Mouse (Mus musculus): ENCODE results near the gene Gfap. TPM values are rescaled to one million over a fixed set of nuclear protein-coding genes. Genes with fewer than 3 reads are reported as not detected.

Gfap gene
- polyA plus RNA-seq, 1 experiment from 2014 or later, result 0.37 TPM

- Histone ChIP-seq H3K4me3 (peak overlapping the region; percentile 71), H3K36me3 (peaks cover 8% of the 10 kb centered on the region; the same call in 1 of the 2 replicates), H3K9ac (peak overlapping the region; percentile 59), H3K4me1 (peaks cover 32% of the 10 kb centered on the region), H3K27me3 (no peaks in the 10 kb centered on the region), H3K27ac (peak overlapping the region; percentile 95), H3K9me3 (no peaks in the 10 kb centered on the region), H3K4me2 (peak overlapping the region; percentile 57)
- ATAC-seq (ENCODE audit: borderline replicate concordance, extremely low read depth, low FRiP score, low TSS enrichment), result peak; percentile 28; the same call in 1 of the 2 replicates
- 3% methylated on average over 10 of the region's 10 CpGs for WGBS
Measured at GRCm38 (mm10) chr11:102925351-102925717, 24.6 kb upstream of the Gfap start.

DNA sequence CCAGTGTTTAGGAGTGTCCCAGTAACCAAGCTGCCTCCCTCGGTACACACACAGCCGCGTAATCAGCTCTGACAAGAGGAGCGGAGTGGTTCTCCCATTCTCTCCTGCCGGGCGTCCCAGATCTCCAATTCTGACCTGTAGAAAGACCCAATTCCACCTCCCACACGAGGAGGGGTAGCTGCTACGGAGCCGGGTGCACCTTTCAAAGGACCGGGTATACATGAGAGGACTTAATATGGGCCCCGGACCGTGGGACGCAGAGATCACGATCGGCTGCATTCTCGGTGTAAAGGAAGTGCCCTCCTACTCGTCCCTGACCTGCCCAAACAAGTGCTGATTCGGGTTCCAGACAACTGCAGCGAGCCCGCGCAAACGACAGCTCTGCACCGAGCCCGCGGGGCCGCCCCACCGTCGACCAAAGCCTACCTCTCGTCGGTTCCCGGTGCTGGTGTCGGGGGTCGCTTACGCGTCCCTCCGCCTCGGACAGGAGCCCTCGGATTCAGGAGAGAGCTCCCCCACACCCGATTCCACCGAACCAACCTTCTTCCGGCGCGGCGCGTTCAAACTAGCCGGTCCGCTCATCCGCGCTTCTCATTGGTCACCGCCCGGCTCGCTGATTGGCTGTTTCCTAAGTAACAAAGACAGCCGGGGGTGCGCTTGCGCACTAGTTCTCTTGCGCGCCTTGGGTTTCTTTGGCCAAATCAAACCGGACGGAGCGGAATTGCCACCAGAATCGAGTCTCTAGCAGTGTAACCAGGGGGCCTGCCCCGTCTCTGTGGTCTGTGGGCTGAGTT, 24.0 kb upstream of the Gfap start, which contains the start of gene Kif18b:
Gene Kif18b (minus strand): TSS at position 568 of the 794 bp plus-strand sequence.
- Histone ChIP-seq H3K9me3 (no peaks in the 10 kb centered on the region), H3K27ac (peak within 1 kb of the TSS; percentile 95), H3K27me3 (no peaks in the 10 kb centered on the region), H3K4me2 (peak within 1 kb of the TSS; percentile 63), H3K36me3 (peaks cover 8% of the 10 kb centered on the region; the same call in 1 of the 2 replicates), H3K4me1 (peaks cover 32% of the 10 kb centered on the region), H3K4me3 (peak within 1 kb of the TSS; percentile 71), H3K9ac (peak within 1 kb of the TSS; percentile 65)
- WGBS, result under 1% methylated on average over 62 of the region's 62 CpGs
- peak; percentile 96 for ATAC-seq (ENCODE audit: borderline replicate concordance, extremely low read depth, low FRiP score, low TSS enrichment)

DNA sequence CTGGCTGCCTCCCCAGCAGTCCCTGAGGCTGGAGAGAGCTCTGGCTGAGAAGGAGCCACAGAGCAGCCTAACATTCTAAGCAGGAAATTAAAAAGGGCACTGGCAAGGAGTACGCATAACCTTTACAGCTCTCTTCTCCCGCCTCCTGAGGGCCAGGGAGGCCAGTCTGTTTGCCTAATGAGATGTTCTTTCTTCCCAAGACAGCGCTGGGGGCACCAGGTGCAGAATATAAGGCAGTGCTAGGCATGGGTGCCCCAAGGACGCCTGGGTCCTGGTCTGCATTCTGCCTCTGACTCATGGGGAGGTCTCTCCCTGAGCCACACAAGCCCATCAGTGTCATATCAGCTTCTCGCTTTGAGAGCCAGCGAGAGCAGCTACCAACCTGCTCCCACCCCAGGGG, 20.8 kb upstream of the Gfap start:
- Histone ChIP-seq H3K4me2 (no peak overlapping the region), H3K27ac (no peak overlapping the region), H3K4me1 (peaks cover 32% of the 10 kb centered on the region), H3K27me3 (no peaks in the 10 kb centered on the region), H3K9ac (no peak overlapping the region), H3K4me3 (no peak overlapping the region), H3K9me3 (no peaks in the 10 kb centered on the region), H3K36me3 (peaks cover 8% of the 10 kb centered on the region; the same call in 1 of the 2 replicates)
- 82% methylated on average over 6 of the region's 6 CpGs for WGBS
- ATAC-seq (ENCODE audit: borderline replicate concordance, extremely low read depth, low FRiP score, low TSS enrichment), result no peak

GRCm38 (mm10) chr11:102918077-102918476, 17.4 kb upstream of the Gfap start:
- no peaks in the 10 kb centered on the region for H3K9me3 ChIP-seq
- H3K36me3 ChIP-seq, result peaks cover 37% of the 10 kb centered on the region
- no peaks in the 10 kb centered on the region for H3K27me3 ChIP-seq
- H3K4me3 ChIP-seq, result no peak overlapping the region
- 85% methylated on average over 4 of the region's 4 CpGs for WGBS
- H3K27ac ChIP-seq, result no peak overlapping the region
- no peak for ATAC-seq (ENCODE audit: borderline replicate concordance, extremely low read depth, low FRiP score, low TSS enrichment)
- H3K9ac ChIP-seq, result no peak overlapping the region
- peaks cover 17% of the 10 kb centered on the region for H3K4me1 ChIP-seq
- H3K4me2 ChIP-seq, result no peak overlapping the region

- Histone ChIP-seq H3K4me3 (no peak overlapping the region), H3K4me1 (no peaks in the 10 kb centered on the region), H3K9ac (no peak overlapping the region), H3K27ac (no peak overlapping the region), H3K9me3 (no peaks in the 10 kb centered on the region), H3K36me3 (peaks cover 53% of the 10 kb centered on the region), H3K4me2 (no peak overlapping the region), H3K27me3 (no peaks in the 10 kb centered on the region)
- 84% methylated on average over 9 of the region's 9 CpGs for WGBS
- ATAC-seq (ENCODE audit: borderline replicate concordance, extremely low read depth, low FRiP score, low TSS enrichment), result no peak
Measured at GRCm38 (mm10) chr11:102915380-102915779, 14.7 kb upstream of the Gfap start.

DNA sequence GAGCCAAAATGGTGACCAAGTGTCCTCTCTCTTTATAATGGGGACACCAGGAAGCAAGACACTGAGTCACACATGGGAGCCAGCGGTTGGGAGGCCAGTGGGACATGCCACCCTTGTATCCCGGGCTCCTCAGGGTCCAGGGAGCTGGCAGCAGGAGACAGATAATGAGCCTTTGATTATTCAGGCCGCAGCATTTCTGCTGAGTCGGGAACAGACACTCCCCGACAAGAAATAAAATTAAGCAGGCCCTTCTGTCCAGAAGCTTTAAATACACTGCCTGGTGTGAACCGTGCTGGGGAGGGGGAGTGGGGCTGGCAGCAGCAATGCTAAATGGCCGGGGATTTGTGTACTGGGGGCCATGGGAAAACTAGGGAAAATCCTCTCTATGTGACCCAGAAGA, 10.7 kb upstream of the Gfap start:
- Histone ChIP-seq H3K36me3 (peaks cover 93% of the 10 kb centered on the region), H3K9ac (no peak overlapping the region), H3K4me1 (no peaks in the 10 kb centered on the region), H3K4me3 (no peak overlapping the region), H3K27me3 (no peaks in the 10 kb centered on the region), H3K27ac (no peak overlapping the region), H3K9me3 (no peaks in the 10 kb centered on the region), H3K4me2 (no peak overlapping the region)
- no peak for ATAC-seq (ENCODE audit: borderline replicate concordance, extremely low read depth, low FRiP score, low TSS enrichment)
- WGBS, result 76% methylated on average over 7 of the region's 7 CpGs

DNA sequence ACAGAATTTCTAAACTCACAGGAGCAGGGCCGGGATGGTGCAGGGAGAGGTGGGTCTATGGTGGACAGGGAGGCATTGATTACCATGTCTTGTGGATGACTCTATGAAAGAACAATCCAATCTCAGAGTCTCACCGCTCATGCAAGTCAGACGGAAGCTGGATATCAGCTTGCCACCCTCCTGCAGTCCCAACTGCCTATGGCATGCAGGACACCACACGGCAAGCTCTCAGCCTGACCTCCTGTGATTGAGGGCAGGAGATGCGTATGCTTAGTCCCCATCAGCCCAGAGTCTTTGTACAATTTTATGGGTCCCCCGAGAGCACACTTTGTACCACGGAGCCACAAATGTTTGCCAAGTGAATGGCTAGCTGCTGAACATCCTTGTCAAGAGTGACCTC, 2.9 kb upstream of the Gfap start:
- Histone ChIP-seq H3K27ac (no peak overlapping the region), H3K36me3 (peaks cover 39% of the 10 kb centered on the region), H3K4me2 (no peak overlapping the region), H3K9me3 (no peaks in the 10 kb centered on the region), H3K27me3 (no peaks in the 10 kb centered on the region), H3K9ac (no peak overlapping the region), H3K4me1 (no peaks in the 10 kb centered on the region; the same call in 1 of the 2 replicates), H3K4me3 (no peak overlapping the region)
- WGBS, result 72% methylated on average over 7 of the region's 7 CpGs
- ATAC-seq (ENCODE audit: borderline replicate concordance, extremely low read depth, low FRiP score, low TSS enrichment), result no peak

DNA sequence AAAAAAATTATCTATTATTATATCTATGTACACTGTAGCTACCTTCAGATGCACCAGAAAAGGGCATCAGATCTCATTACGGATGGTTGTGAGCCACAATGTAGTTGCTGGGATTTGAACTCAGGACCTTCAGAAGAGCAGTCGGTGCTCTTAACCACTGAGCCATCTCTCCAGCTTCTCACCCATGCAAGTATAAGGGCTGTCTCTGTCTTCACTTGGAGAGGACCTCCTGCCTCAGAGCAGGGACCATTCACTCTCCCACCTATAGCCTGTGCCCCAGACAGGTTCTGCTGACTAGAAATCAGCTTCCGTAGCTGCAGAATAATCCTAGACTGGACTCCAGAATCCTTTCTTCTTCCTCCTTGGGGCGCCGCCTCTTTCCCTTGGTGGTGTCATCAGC, 1.4 kb upstream of the Gfap start:
- Histone ChIP-seq H3K36me3 (peaks cover 24% of the 10 kb centered on the region), H3K9me3 (no peaks in the 10 kb centered on the region), H3K4me3 (no peak overlapping the region), H3K27me3 (no peaks in the 10 kb centered on the region), H3K27ac (no peak overlapping the region), H3K9ac (no peak overlapping the region), H3K4me1 (no peaks in the 10 kb centered on the region; the same call in 1 of the 2 replicates), H3K4me2 (no peak overlapping the region)
- no peak for ATAC-seq (ENCODE audit: borderline replicate concordance, extremely low read depth, low FRiP score, low TSS enrichment)
- 75% methylated on average over 5 of the region's 5 CpGs for WGBS

DNA sequence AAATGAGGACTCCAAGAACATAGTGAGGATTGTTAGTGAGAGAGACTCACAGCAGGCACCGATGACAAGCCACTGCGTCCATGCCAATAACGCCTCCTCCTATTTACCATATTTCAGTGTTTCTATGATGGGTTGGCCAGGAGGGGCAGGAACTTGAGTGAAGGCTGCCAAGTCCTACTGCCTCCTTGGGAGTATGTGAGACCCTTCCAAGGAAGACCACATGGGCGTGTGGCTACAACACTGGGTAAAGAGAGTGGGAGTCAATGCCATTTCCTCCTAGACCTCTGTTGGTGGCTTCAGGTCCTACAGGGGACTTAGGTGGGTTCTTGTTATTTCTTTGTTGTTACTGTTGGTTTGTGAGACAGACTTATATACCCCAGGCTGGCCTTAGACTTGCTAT, 487 bp upstream of the Gfap start:
- Histone ChIP-seq H3K4me1 (no peaks in the 10 kb centered on the region; the same call in 1 of the 2 replicates), H3K27ac (no peak overlapping the region), H3K27me3 (peaks cover 5% of the 10 kb centered on the region), H3K4me2 (no peak overlapping the region), H3K9ac (no peak overlapping the region), H3K9me3 (no peaks in the 10 kb centered on the region), H3K4me3 (no peak overlapping the region), H3K36me3 (peaks cover 15% of the 10 kb centered on the region)
- peak; percentile 19; the same call in 1 of the 2 replicates for ATAC-seq (ENCODE audit: borderline replicate concordance, extremely low read depth, low FRiP score, low TSS enrichment)
- 54% methylated on average over 4 of the region's 4 CpGs for WGBS

GRCm38 (mm10) chr11:102898408-102898807, 2.3 kb downstream of the Gfap start:
- H3K27ac ChIP-seq, result no peak overlapping the region
- H3K27me3 ChIP-seq, result peaks cover 33% of the 10 kb centered on the region
- no peaks in the 10 kb centered on the region for H3K9me3 ChIP-seq
- 75% methylated on average over 9 of the region's 9 CpGs for WGBS
- H3K4me3 ChIP-seq, result no peak overlapping the region
- no peaks in the 10 kb centered on the region for H3K36me3 ChIP-seq
- H3K4me1 ChIP-seq, result peaks cover 1% of the 10 kb centered on the region; the same call in 1 of the 2 replicates
- no peak overlapping the region for H3K9ac ChIP-seq
- no peak overlapping the region for H3K4me2 ChIP-seq
- no peak for ATAC-seq (ENCODE audit: borderline replicate concordance, extremely low read depth, low FRiP score, low TSS enrichment)

DNA sequence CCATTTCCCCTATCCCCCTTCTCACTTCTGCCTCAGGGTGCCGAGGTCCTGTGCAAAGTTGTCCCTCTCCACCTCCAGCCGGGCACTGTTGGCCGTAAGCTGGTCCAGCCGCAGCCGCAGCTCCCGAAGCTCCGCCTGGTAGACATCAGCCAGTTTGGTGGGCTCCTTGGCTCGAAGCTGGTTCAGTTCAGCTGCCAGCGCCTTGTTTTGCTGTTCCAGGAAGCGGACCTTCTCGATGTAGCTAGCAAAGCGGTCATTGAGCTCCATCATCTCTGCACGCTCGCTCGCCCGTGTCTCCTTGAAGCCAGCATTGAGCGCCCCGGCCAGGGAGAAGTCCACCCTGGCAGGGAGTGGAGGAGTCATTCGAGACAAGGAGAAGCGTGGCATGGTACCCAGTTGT, 4.1 kb downstream of the Gfap start:
- H3K4me1 ChIP-seq, result peaks cover 8% of the 10 kb centered on the region
- no peaks in the 10 kb centered on the region for H3K9me3 ChIP-seq
- no peak overlapping the region for H3K27ac ChIP-seq
- no peak for ATAC-seq (ENCODE audit: borderline replicate concordance, extremely low read depth, low FRiP score, low TSS enrichment)
- no peak overlapping the region for H3K9ac ChIP-seq
- H3K36me3 ChIP-seq, result no peaks in the 10 kb centered on the region
- WGBS, result 69% methylated on average over 20 of the region's 20 CpGs
- peaks cover 47% of the 10 kb centered on the region for H3K27me3 ChIP-seq
- no peak overlapping the region for H3K4me2 ChIP-seq
- H3K4me3 ChIP-seq, result no peak overlapping the region

DNA sequence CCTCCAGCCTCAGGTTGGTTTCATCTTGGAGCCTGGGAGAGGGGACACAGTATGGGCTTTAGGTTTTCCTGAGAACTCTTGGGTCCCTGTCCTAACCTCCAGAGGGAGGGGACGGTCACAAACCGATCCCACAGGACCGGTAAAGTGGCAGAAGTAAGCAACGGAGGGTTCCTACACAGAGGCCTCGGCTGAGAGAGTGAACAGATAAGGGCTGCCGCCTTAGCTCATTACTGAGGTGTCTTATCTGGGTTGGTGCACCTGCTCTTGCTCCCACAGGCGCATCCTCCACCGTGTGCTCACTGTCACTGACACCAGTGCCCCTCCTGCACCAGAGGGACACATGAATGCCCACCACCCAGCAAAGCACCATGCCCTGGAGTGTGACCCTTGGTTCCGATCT, 4.9 kb downstream of the Gfap start:
- Histone ChIP-seq H3K27me3 (peaks cover 49% of the 10 kb centered on the region), H3K4me1 (peaks cover 8% of the 10 kb centered on the region; the same call in 1 of the 2 replicates), H3K27ac (no peak overlapping the region), H3K9ac (no peak overlapping the region), H3K36me3 (no peaks in the 10 kb centered on the region), H3K4me3 (no peak overlapping the region), H3K9me3 (no peaks in the 10 kb centered on the region), H3K4me2 (no peak overlapping the region)
- no peak for ATAC-seq (ENCODE audit: borderline replicate concordance, extremely low read depth, low FRiP score, low TSS enrichment)
- WGBS, result 42% methylated on average over 9 of the region's 9 CpGs

Data from lung, embryonic 15.5 days (tissue).